Mouse (Mus musculus) layer of hippocampus, adult 2 months (tissue): Measurements from ENCODE around the gene Epn1. TPM values are rescaled to one million over a fixed set of nuclear protein-coding genes. Genes with fewer than 3 reads are reported as not detected.

Experiments used
- DNase-seq, 2 experiments: peaks; one replicate each; pipeline ENCODE4 v3.0.0; 2022; ENCODE audit warnings: low spot score in 2 of 2
- H3K27ac ChIP-seq: fragments of 200-600 bp; 2 replicates; pipeline ENCODE4 v1.8.1; 2022
- H3K4me3 ChIP-seq: fragments of 200-600 bp; 2 replicates; pipeline ENCODE4 v1.8.1; 2022; ENCODE audit warnings: mild to moderate bottlenecking
- CTCF ChIP-seq: fragments of 200-600 bp; conservative IDR thresholded peaks from 2 replicates; pipeline ENCODE4 v1.8.1; 2022; ENCODE audit warnings: antibody characterized with exemption, mild to moderate bottlenecking, moderate library complexity
- microRNA-seq, 2 experiments: library from miRNA; unstranded; fragments of <30 nt; microRNA quantifications; one replicate each; pipeline ENCODE4 v1.2.0; 2021
- total RNA-seq, 2 experiments: library from RNA; stranded (reverse); gene quantifications; 2 replicates each; pipeline ENCODE4 v1.2.3; 2021

Epn1 gene
- total RNA-seq, 2 experiments from 2014 or later, result 540 to 559 TPM

- TF ChIP-seq CTCF, result peak; percentile 97
- Histone ChIP-seq H3K4me3 (peak within 1 kb of the TSS; percentile 55), H3K27ac (peak within 1 kb of the TSS; percentile 73)
Observed at GRCm38 (mm10) chr7:5125549-5126406, 45.7 kb downstream of the Epn1 start, which contains the start of gene Rasl2-9. Rasl2-9 (minus strand) TSS chr7:5125950.

More at GRCm38 (mm10) chr7:5125549-5126406, 45.7 kb downstream of the Epn1 start, which contains the start of gene Rasl2-9:
- DNase-seq, result peak; percentile 52 to 83

Small RNA genes within 50 kb of the gene (microRNA-seq; reads per million reads assigned to microRNA genes)
- gene Gm26217, result 0 reads per million in 2 experiments

Other genes starting within 250 kb of the Epn1 start
- 100 to 1,000 TPM; 172 to 204 TPM for gene Shisa7, start 235.5 kb upstream of the Epn1 start, total RNA-seq
- gene Isoc2b, start 210.0 kb upstream of the Epn1 start, total RNA-seq, result 1 to 10 TPM; 4.7 to 5.6 TPM
- 10 to 100 TPM; 13.0 to 13.4 TPM for gene Isoc2a, start 203.1 kb upstream of the Epn1 start, total RNA-seq
- gene Gm36210, start 173.7 kb upstream of the Epn1 start, total RNA-seq, result under 1 TPM in 1 of 2 experiments, not detected in 1; 0.28 TPM
- gene Zfp628, start 165.0 kb upstream of the Epn1 start, total RNA-seq, result 10 to 100 TPM; 15.0 to 15.8 TPM
- 100 to 1,000 TPM; 103 to 114 TPM for gene Nat14, start 158.2 kb upstream of the Epn1 start, total RNA-seq
- 1 to 10 TPM; 2.4 to 3.5 TPM for gene Ssc5d, start 154.4 kb upstream of the Epn1 start, total RNA-seq
- gene Sbk2, start 115.8 kb upstream of the Epn1 start, total RNA-seq, result under 1 TPM in 1 of 2 experiments, not detected in 1; 0.31 TPM
- gene Sbk3, start 109.1 kb upstream of the Epn1 start, total RNA-seq, result 1 to 10 TPM in 1 of 2 experiments, under 1 TPM in 1; 0.71 to 1.0 TPM
- 10 to 100 TPM; 29.7 to 35.6 TPM for gene Zfp579, start 84.1 kb upstream of the Epn1 start, total RNA-seq
- 1 to 10 TPM; 7.0 to 8.1 TPM for gene Zfp524, start 65.8 kb upstream of the Epn1 start, total RNA-seq
- gene Fiz1, start 65.5 kb upstream of the Epn1 start, total RNA-seq, result 10 to 100 TPM; 25.8 TPM
- not detected for gene Gm44973, start 64.7 kb upstream of the Epn1 start, total RNA-seq
- 10 to 100 TPM; 38.6 to 41.8 TPM for gene Zfp865, start 59.9 kb upstream of the Epn1 start, total RNA-seq
- gene Ccdc106, start 59.7 kb upstream of the Epn1 start, total RNA-seq, result 10 to 100 TPM; 57.8 to 61.1 TPM
- gene 4632433K11Rik, start 46.1 kb upstream of the Epn1 start, total RNA-seq, result not detected
- 1 to 10 TPM; 7.3 to 7.8 TPM for gene Zfp784, start 41.8 kb upstream of the Epn1 start, total RNA-seq
- 10 to 100 TPM; 34.1 to 35.7 TPM for gene Zfp580, start 28.7 kb upstream of the Epn1 start, total RNA-seq
- gene U2af2, start 18.1 kb upstream of the Epn1 start, total RNA-seq, result 100 to 1,000 TPM; 185 to 192 TPM
- gene Rfpl4, start 36.7 kb downstream of the Epn1 start, total RNA-seq, result not detected
- under 1 TPM in 1 of 2 experiments, not detected in 1; 0.59 TPM for gene Rasl2-9, start 45.7 kb downstream of the Epn1 start, total RNA-seq
- gene Vmn1r55, start 69.4 kb downstream of the Epn1 start, total RNA-seq, result not detected
- not detected for gene Vmn1r56, start 116.5 kb downstream of the Epn1 start, total RNA-seq
- gene Vmn1r57, start 138.3 kb downstream of the Epn1 start, total RNA-seq, result not detected